Mouse (Mus musculus): ENCODE data around the gene Ppp1r1b. TPM values are rescaled to one million over a fixed set of nuclear protein-coding genes. Genes with fewer than 3 reads are reported as not detected.

Gene Ppp1r1b
- polyA plus RNA-seq, 1 experiment: 0.02 TPM

DNA sequence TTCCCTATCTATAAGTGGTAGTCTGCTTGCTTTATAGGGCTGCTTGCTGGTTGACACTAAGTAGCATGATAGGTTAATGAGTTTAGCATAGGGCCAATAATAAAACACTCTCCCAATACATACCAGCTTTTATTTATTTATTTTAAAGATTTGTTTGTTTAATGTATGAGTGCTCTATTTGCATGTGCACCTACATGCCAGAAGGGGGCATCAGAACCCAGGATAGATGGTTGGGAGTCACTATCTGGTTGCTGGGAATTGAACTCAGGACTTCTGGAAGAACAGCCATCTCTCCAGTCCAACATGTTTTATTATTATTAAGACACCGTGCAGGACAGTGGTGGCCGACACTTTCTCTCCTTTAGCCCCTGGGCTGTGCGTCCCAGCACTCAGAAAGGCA lies 16.0 kb upstream of the Ppp1r1b start:
- peaks cover 100% of the 10 kb centered on the region for H3K27me3 ChIP-seq (ENCODE audit: control insufficient read depth)
- no peaks in the 10 kb centered on the region for H3K36me3 ChIP-seq (ENCODE audit: control insufficient read depth)
- TF ChIP-seq GATA1 (IDR thresholded peaks at IDR 0.05; ENCODE audit: low read length): no peak
- TF ChIP-seq TAL1 (IDR thresholded peaks at IDR 0.05; ENCODE audit: low read length): no peak
- H3K4me1 ChIP-seq (ENCODE audit: control insufficient read depth): peaks cover 7% of the 10 kb centered on the region
- no peak overlapping the region for H3K4me3 ChIP-seq (replicated peaks)
- H3K9me3 ChIP-seq (ENCODE audit: control insufficient read depth, low read length): peaks cover 3% of the 10 kb centered on the region; the same call in 1 of the 2 replicates

DNA sequence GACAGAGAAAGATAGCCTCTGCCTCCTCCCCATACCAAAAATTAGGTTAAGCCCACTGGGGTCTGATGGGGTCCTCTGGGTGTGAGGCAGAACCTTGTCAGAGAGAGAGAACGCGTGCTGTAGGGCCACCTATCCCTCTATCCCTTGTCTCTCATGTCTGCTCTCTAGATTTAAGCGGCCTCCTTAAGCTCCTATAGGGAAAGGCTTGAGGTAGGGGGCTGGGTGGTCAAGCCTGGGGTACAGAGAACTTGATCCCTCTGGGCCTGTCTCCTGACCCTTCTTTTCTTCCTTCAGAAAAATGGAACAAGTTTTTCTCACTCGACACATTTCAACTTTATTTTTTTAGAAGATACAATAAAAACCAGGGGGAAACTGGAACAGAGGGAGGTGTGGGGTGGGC lies 15.4 kb upstream of the Ppp1r1b start:
- H3K4me1 ChIP-seq (ENCODE audit: control insufficient read depth): peaks cover 5% of the 10 kb centered on the region; the same call in 1 of the 2 replicates
- no peaks in the 10 kb centered on the region; the same call in 1 of the 2 replicates for H3K9me3 ChIP-seq (ENCODE audit: control insufficient read depth, low read length)
- peaks cover 100% of the 10 kb centered on the region for H3K27me3 ChIP-seq (ENCODE audit: control insufficient read depth)
- no peak overlapping the region for H3K4me3 ChIP-seq (replicated peaks)
- TF ChIP-seq GATA1 (IDR thresholded peaks at IDR 0.05; ENCODE audit: low read length): no peak
- TF ChIP-seq TAL1 (IDR thresholded peaks at IDR 0.05; ENCODE audit: low read length): no peak
- no peaks in the 10 kb centered on the region for H3K36me3 ChIP-seq (ENCODE audit: control insufficient read depth)

DNA sequence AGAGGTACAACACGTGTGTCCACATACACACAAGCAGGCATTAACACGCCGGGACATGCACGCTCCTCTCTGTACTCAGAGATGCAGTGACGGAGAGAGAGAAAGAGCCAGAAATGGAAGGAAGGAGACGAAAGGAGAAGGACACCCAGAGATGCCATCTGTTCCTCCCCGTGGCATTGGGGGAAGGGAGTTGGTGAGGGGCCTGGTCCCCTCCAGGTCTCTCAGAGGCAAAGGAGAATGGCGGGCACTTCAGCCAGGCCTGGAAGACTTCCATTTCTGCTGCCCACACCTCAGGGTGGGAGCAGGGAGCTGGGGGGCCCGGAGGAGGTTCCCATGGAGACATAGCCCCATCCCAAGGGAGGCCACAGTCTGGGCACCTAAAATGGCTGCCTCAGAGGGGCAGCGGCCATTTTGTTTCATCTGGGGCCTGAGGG lies 14.9 kb upstream of the Ppp1r1b start:
- Histone ChIP-seq H3K4me3 (replicated peaks) (no peak overlapping the region), H3K27me3 (ENCODE audit: control insufficient read depth) (peaks cover 100% of the 10 kb centered on the region), H3K9me3 (ENCODE audit: control insufficient read depth, low read length) (no peaks in the 10 kb centered on the region), H3K4me1 (ENCODE audit: control insufficient read depth) (peaks cover 4% of the 10 kb centered on the region; the same call in 1 of the 2 replicates), H3K36me3 (ENCODE audit: control insufficient read depth) (no peaks in the 10 kb centered on the region)
- TF ChIP-seq TAL1 (IDR thresholded peaks at IDR 0.05; ENCODE audit: low read length) (no peak), GATA1 (IDR thresholded peaks at IDR 0.05; ENCODE audit: low read length) (no peak)

DNA sequence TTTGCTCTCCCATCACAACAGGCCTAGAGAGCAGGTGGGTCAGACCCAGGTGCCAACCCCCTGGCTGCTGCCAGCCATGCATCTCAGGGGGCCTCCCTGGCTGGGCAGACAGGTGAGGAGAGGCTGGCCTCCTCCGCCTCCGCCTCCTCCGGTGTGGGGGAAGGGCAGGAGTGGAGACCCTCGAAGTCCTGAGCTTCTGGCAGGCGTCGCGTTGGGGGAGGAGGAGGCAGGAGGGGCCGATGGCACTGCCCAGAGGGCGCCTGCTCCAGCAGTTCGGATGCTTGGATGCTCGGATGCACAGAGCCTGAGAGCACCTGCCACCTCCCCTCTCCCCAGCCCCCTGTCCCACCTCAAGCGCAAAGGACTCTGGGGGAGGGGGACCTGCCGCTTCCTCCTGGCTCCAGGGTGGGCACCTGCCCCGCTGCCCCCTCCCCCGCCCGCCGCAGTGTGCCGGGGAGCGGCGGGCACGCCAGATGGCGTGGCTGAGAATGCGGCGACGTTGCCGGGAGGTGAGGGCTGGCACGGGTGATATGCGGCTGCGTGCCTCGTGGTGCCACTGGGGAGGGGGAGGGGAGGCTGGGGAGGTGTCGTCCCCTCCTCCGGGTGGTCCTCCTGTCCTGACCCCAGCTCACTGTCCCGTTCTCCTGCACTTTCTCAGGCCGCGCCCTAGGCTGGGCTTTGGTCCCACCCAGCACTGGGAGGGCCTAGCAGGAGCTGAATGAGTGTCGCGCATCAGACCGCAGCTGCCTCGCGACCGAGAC lies 14.0 kb upstream of the Ppp1r1b start:
- TF ChIP-seq TAL1 (IDR thresholded peaks at IDR 0.05; ENCODE audit: low read length) (no peak), GATA1 (IDR thresholded peaks at IDR 0.05; ENCODE audit: low read length) (no peak)
- H3K9me3 ChIP-seq (ENCODE audit: control insufficient read depth, low read length): no peaks in the 10 kb centered on the region
- no peaks in the 10 kb centered on the region for H3K36me3 ChIP-seq (ENCODE audit: control insufficient read depth)
- peaks cover 100% of the 10 kb centered on the region for H3K27me3 ChIP-seq (ENCODE audit: control insufficient read depth)
- peaks cover 4% of the 10 kb centered on the region; the same call in 1 of the 2 replicates for H3K4me1 ChIP-seq (ENCODE audit: control insufficient read depth)
- no peak overlapping the region for H3K4me3 ChIP-seq (replicated peaks)

DNA sequence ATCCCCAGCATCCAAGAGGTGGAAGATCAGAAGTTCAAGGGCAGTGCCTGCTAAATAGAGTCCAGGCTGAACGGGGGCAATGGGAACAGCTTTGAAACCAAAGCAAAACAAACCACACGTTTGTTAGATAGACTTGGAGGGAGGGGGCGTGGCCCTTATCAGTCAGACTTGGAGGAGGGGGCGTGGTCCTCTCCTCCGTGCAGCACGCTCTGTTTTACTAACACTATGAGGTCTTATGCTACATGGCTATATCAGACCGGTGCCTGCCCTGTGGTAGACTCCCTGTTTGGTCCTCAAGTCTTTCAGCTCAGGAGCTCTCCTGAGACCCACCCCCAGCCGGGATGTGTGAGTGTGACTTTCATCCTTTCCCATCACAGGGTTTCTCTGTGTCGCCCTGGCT lies 13.0 kb upstream of the Ppp1r1b start:
- Histone ChIP-seq H3K9me3 (ENCODE audit: control insufficient read depth, low read length) (no peaks in the 10 kb centered on the region), H3K36me3 (ENCODE audit: control insufficient read depth) (no peaks in the 10 kb centered on the region), H3K4me1 (ENCODE audit: control insufficient read depth) (peaks cover 4% of the 10 kb centered on the region; the same call in 1 of the 2 replicates), H3K27me3 (ENCODE audit: control insufficient read depth) (peaks cover 100% of the 10 kb centered on the region), H3K4me3 (replicated peaks) (no peak overlapping the region)
- TF ChIP-seq GATA1 (IDR thresholded peaks at IDR 0.05; ENCODE audit: low read length) (no peak), TAL1 (IDR thresholded peaks at IDR 0.05; ENCODE audit: low read length) (no peak)

DNA sequence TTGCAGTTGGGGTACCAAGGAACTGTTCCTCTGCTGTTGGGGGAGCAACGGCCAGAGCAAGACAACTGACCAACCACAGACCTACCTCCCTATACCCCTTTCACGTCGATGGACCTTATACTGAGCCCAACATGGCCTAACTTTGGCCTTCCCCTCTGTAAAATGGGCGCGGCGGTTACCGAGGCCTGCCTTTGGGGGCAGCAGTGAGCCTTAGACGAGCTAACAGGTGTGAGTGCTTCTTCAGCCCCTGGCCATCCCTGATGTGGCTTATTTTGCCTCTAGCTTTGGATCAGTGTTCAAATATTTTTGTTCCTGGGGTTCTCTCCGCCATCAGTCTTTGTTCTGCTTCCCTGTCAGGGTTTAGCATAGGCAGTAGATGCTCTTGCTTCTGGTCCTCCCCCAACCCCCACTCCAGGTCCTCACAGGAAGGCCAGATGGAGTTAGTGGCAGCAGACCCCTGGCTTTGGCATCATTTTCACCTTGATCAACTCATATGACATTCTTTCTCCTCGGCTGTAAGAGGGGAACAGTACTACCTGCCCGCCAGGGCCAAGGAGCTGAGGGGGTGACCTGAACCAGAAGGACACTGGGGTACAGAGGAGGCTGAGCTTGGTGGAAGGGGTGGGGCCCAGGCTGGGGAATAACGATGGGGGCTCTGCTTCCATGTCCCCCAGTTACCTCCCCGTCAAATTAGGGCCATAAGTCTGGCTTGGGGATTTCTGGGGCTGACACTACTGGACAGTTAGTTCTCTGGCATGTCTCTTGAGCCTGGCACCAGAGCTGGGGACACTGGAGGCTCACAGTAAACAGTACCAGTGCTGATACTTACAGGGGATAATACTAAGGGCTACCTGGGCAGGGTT lies 11.7 kb upstream of the Ppp1r1b start:
- Histone ChIP-seq H3K27me3 (ENCODE audit: control insufficient read depth) (peaks cover 98% of the 10 kb centered on the region), H3K36me3 (ENCODE audit: control insufficient read depth) (no peaks in the 10 kb centered on the region), H3K9me3 (ENCODE audit: control insufficient read depth, low read length) (no peaks in the 10 kb centered on the region), H3K4me1 (ENCODE audit: control insufficient read depth) (peaks cover 4% of the 10 kb centered on the region; the same call in 1 of the 2 replicates), H3K4me3 (replicated peaks) (no peak overlapping the region)
- TF ChIP-seq TAL1 (IDR thresholded peaks at IDR 0.05; ENCODE audit: low read length) (no peak), GATA1 (IDR thresholded peaks at IDR 0.05; ENCODE audit: low read length) (no peak)

DNA sequence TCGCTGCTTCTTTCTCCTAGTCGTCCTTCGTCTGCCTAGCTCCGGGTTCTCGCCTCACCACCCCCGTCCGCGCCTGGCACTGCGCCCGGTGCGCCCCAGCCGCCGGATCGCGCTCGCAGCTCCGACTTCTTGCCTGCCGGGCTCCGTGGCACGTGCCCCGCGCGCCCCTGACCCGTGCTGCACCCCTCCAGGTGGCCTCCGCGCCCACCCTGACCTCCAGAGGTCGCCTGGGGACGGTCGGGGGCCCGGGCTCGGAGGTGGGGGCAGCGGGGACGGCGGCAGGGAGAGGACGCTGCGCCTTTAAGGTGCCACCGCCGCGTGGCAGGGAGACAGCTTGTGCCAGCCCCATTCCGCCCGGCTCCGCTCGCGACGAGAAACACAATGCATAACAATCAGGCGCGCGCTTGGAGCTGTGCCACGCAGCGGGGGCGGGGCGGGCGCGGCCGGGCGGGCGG lies 9.7 kb upstream of the Ppp1r1b start:
- Histone ChIP-seq H3K36me3 (ENCODE audit: control insufficient read depth) (no peaks in the 10 kb centered on the region), H3K4me3 (replicated peaks) (no peak overlapping the region)
- TF ChIP-seq TAL1 (IDR thresholded peaks at IDR 0.05; ENCODE audit: low read length) (no peak), GATA1 (IDR thresholded peaks at IDR 0.05; ENCODE audit: low read length) (no peak)

DNA sequence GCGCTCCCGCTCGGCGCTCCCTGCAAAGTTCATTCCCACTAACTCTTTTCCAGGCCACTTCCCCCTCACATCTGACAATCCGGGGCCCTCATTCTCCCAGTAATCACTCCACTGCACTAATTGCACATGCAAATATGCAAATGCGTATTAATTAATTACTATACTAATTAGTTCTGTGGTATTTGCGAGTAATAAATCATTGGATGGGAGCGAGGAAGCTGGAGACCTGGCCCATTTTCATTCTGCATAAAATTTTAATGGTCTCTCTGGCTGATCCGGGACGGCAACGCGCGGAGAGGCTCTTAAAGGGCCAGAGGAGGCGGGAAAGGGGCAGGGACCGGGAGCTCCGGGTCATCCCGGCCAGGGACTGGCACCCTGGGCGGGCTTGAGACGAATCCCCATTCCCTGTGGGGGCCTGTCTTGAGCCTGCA lies 9.1 kb upstream of the Ppp1r1b start:
- Histone ChIP-seq H3K9me3 (ENCODE audit: control insufficient read depth, low read length) (no peaks in the 10 kb centered on the region), H3K4me3 (replicated peaks) (no peak overlapping the region), H3K36me3 (ENCODE audit: control insufficient read depth) (no peaks in the 10 kb centered on the region), H3K27me3 (ENCODE audit: control insufficient read depth) (peaks cover 91% of the 10 kb centered on the region), H3K4me1 (ENCODE audit: control insufficient read depth) (peaks cover 11% of the 10 kb centered on the region)
- TF ChIP-seq TAL1 (IDR thresholded peaks at IDR 0.05; ENCODE audit: low read length) (no peak), GATA1 (IDR thresholded peaks at IDR 0.05; ENCODE audit: low read length) (no peak)

More for the DNA sequence above, 9.7 kb upstream of the Ppp1r1b start:
- no peaks in the 10 kb centered on the region for H3K9me3 ChIP-seq (ENCODE audit: control insufficient read depth, low read length)
- peaks cover 11% of the 10 kb centered on the region for H3K4me1 ChIP-seq (ENCODE audit: control insufficient read depth)
- peaks cover 93% of the 10 kb centered on the region for H3K27me3 ChIP-seq (ENCODE audit: control insufficient read depth)

All from erythroblast, embryonic 14.5 days (primary cell).